Mouse (Mus musculus) frontal cortex, postnatal 14 days (tissue): ENCODE results near the gene Myl10.
"Not testable (repeated sequence)": the region's sequence is repeated elsewhere in the genome, so short reads cannot be mapped to it uniquely, and the experiment has no call there.

Experiments used
- DNase-seq, 2 experiments: peaks; one replicate each; pipeline ENCODE4 v3.0.0; 2022; ENCODE audit warnings: low spot score in 2 of 2

Gene Myl10

GRCm38 (mm10) chr5:136705532-136705931 is 12.6 kb downstream of the Myl10 start:
- DNase-seq, result no peak

GRCm38 (mm10) chr5:136706803-136707202 is 13.9 kb downstream of the Myl10 start:
- peak; percentile 32 to 67 for DNase-seq

GRCm38 (mm10) chr5:136708116-136708515 is 15.2 kb downstream of the Myl10 start:
- no peak for DNase-seq

- DNase-seq, result no peak
These were observed 17.8 kb downstream of the Myl10 start for GRCm38 (mm10) chr5:136710742-136711141.

GRCm38 (mm10) chr5:136714232-136714875 is 21.4 kb downstream of the Myl10 start:
- DNase-seq, result no peak

- peak in 1 of 2 experiments; percentile 30 for DNase-seq
These were observed 21.9 kb downstream of the Myl10 start for GRCm38 (mm10) chr5:136714879-136715278.

GRCm38 (mm10) chr5:136716696-136717572 is 24.0 kb downstream of the Myl10 start:
- no peak for DNase-seq

GRCm38 (mm10) chr5:136717573-136717854 is 24.6 kb downstream of the Myl10 start:
- DNase-seq, result no peak

GRCm38 (mm10) chr5:136718656-136719055 is 25.7 kb downstream of the Myl10 start:
- DNase-seq, result no peak

GRCm38 (mm10) chr5:136721596-136721995 is 28.6 kb downstream of the Myl10 start:
- no peak for DNase-seq

- DNase-seq, result not testable (repeated sequence)
These were observed 33.3 kb downstream of the Myl10 start for GRCm38 (mm10) chr5:136726271-136726670.

GRCm38 (mm10) chr5:136738918-136739317 is 46.0 kb downstream of the Myl10 start:
- no peak for DNase-seq

GRCm38 (mm10) chr5:136746596-136746995 is 53.6 kb downstream of the Myl10 start:
- no peak for DNase-seq
